Mouse (Mus musculus): ENCODE data around the gene Gm20388. TPM values are rescaled to one million over a fixed set of nuclear protein-coding genes. Genes with fewer than 3 reads are reported as not detected.

Gene Gm20388
- polyA plus RNA-seq, 1 experiment from 2014 or later, result 5.3 TPM

- Histone ChIP-seq H3K27ac (ENCODE audit: low read depth, low read length) (peak overlapping the region; percentile 92; the same call in 1 of the 2 replicates), H3K4me1 (replicated peaks; ENCODE audit: control insufficient read depth, insufficient read depth, low read length) (peaks cover 17% of the 10 kb centered on the region), H3K9me3 (ENCODE audit: control insufficient read depth, low read length) (no peaks in the 10 kb centered on the region), H3K4me3 (ENCODE audit: low read depth, low read length) (peak overlapping the region; percentile 95), H3K36me3 (ENCODE audit: control insufficient read depth, insufficient read depth, low read length) (peaks cover 5% of the 10 kb centered on the region; the same call in 1 of the 2 replicates), H3K4me2 (peak overlapping the region; percentile 93), H3K27me3 (replicated peaks; ENCODE audit: control insufficient read depth, insufficient read depth, low read length) (no peaks in the 10 kb centered on the region), H3K9ac (ENCODE audit: low read depth, low read length) (peak overlapping the region; percentile 99)
- ATAC-seq (replicated peaks; ENCODE audit: low FRiP score), result no peak
- 85% methylated on average over 4 of the region's 4 CpGs for WGBS
- no peak for DNase-seq (ENCODE audit: low spot score)
Measured at GRCm38 (mm10) chr8:123064072-123064471, 3153.4 kb downstream of the Gm20388 start.

GRCm38 (mm10) chr8:123064809-123065213 lies 3154.2 kb downstream of the Gm20388 start:
- under 1% methylated on average over 14 of the region's 14 CpGs for WGBS
- Histone ChIP-seq H3K9ac (ENCODE audit: low read depth, low read length) (peak overlapping the region; percentile 99), H3K9me3 (ENCODE audit: control insufficient read depth, low read length) (no peaks in the 10 kb centered on the region), H3K4me3 (ENCODE audit: low read depth, low read length) (peak overlapping the region; percentile 95), H3K27ac (ENCODE audit: low read depth, low read length) (peak overlapping the region; percentile 92), H3K36me3 (ENCODE audit: control insufficient read depth, insufficient read depth, low read length) (peaks cover 5% of the 10 kb centered on the region; the same call in 1 of the 2 replicates), H3K4me1 (replicated peaks; ENCODE audit: control insufficient read depth, insufficient read depth, low read length) (peaks cover 17% of the 10 kb centered on the region), H3K27me3 (replicated peaks; ENCODE audit: control insufficient read depth, insufficient read depth, low read length) (no peaks in the 10 kb centered on the region), H3K4me2 (peak overlapping the region; percentile 93)
- peak; percentile 22 for ATAC-seq (replicated peaks; ENCODE audit: low FRiP score)
- DNase-seq (ENCODE audit: low spot score), result no peak

GRCm38 (mm10) chr8:123065214-123066100 lies 3154.8 kb downstream of the Gm20388 start:
- no peaks in the 10 kb centered on the region for H3K9me3 ChIP-seq (ENCODE audit: control insufficient read depth, low read length)
- peak; percentile 94 for DNase-seq (ENCODE audit: low spot score)
- H3K27ac ChIP-seq (ENCODE audit: low read depth, low read length), result peak overlapping the region; percentile 92
- H3K27me3 ChIP-seq (replicated peaks; ENCODE audit: control insufficient read depth, insufficient read depth, low read length), result no peaks in the 10 kb centered on the region
- peak overlapping the region; percentile 95 for H3K4me3 ChIP-seq (ENCODE audit: low read depth, low read length)
- H3K4me1 ChIP-seq (replicated peaks; ENCODE audit: control insufficient read depth, insufficient read depth, low read length), result peaks cover 17% of the 10 kb centered on the region
- peak overlapping the region; percentile 93 for H3K4me2 ChIP-seq
- H3K9ac ChIP-seq (ENCODE audit: low read depth, low read length), result peak overlapping the region; percentile 99
- H3K36me3 ChIP-seq (ENCODE audit: control insufficient read depth, insufficient read depth, low read length), result peaks cover 5% of the 10 kb centered on the region; the same call in 1 of the 2 replicates
- peak; percentile 96 for ATAC-seq (replicated peaks; ENCODE audit: low FRiP score)
- under 1% methylated on average over 84 of the region's 84 CpGs for WGBS

GRCm38 (mm10) chr8:123066101-123066683 lies 3155.6 kb downstream of the Gm20388 start:
- no peaks in the 10 kb centered on the region for H3K27me3 ChIP-seq (replicated peaks; ENCODE audit: control insufficient read depth, insufficient read depth, low read length)
- ATAC-seq (replicated peaks; ENCODE audit: low FRiP score), result no peak
- WGBS, result 34% methylated on average over 7 of the region's 7 CpGs
- peak overlapping the region; percentile 93 for H3K4me2 ChIP-seq
- peak overlapping the region; percentile 95 for H3K4me3 ChIP-seq (ENCODE audit: low read depth, low read length)
- H3K36me3 ChIP-seq (ENCODE audit: control insufficient read depth, insufficient read depth, low read length), result peaks cover 5% of the 10 kb centered on the region; the same call in 1 of the 2 replicates
- peak overlapping the region; percentile 92 for H3K27ac ChIP-seq (ENCODE audit: low read depth, low read length)
- DNase-seq (ENCODE audit: low spot score), result no peak
- no peaks in the 10 kb centered on the region for H3K9me3 ChIP-seq (ENCODE audit: control insufficient read depth, low read length)
- H3K9ac ChIP-seq (ENCODE audit: low read depth, low read length), result peak overlapping the region; percentile 99
- H3K4me1 ChIP-seq (replicated peaks; ENCODE audit: control insufficient read depth, insufficient read depth, low read length), result peaks cover 17% of the 10 kb centered on the region

DNA sequence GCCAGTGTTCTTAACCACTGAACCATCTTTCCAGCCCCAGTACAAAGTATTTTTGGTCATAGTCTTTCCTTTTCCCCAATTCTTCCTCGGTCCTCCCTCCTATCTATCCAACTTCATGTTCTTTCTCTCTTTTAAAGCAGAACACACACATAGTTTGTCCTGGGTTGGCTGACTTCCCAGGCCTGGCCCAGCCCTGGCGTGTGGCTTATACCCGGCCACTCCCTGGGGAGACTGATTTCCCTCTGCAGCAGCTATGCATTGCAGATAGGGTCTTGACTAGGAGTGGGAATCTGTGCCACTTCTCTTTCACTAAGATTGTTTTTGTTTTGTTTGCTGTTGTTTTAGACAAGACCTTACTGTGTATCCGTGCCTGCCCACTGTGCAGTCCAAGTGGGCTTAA lies 3160.5 kb downstream of the Gm20388 start:
- WGBS, result 86% methylated on average over 4 of the region's 4 CpGs
- no peak overlapping the region for H3K27ac ChIP-seq (ENCODE audit: low read depth, low read length)
- H3K36me3 ChIP-seq (ENCODE audit: control insufficient read depth, insufficient read depth, low read length), result peaks cover 18% of the 10 kb centered on the region

DNA sequence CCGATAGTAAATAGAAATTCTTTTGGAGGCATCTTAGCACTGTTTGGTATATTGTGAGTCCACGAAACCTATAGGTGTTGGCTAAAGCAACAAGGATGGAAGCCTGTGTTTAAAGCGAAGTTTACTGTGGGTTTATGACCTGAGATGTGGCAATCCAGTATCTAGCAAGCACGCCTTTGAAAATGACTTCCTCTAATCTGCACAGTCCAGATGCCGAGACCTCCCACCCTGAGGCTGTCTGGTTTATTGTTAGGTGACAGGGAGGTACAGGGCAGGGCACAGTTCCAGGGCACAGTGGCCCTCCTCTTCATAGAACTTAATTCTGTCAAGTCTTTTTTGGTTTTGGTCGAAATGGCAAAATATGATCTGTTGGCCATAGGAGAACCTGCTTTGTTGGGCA lies 3166.6 kb downstream of the Gm20388 start:
- Histone ChIP-seq H3K9ac (ENCODE audit: low read depth, low read length) (no peak overlapping the region), H3K4me2 (no peak overlapping the region), H3K27me3 (replicated peaks; ENCODE audit: control insufficient read depth, insufficient read depth, low read length) (no peaks in the 10 kb centered on the region), H3K4me3 (ENCODE audit: low read depth, low read length) (no peak overlapping the region), H3K4me1 (replicated peaks; ENCODE audit: control insufficient read depth, insufficient read depth, low read length) (peaks cover 6% of the 10 kb centered on the region; the same call in 1 of the 2 replicates), H3K36me3 (ENCODE audit: control insufficient read depth, insufficient read depth, low read length) (peaks cover 33% of the 10 kb centered on the region), H3K27ac (ENCODE audit: low read depth, low read length) (no peak overlapping the region), H3K9me3 (ENCODE audit: control insufficient read depth, low read length) (no peaks in the 10 kb centered on the region)
- WGBS, result 76% methylated on average over 6 of the region's 6 CpGs
- ATAC-seq (replicated peaks; ENCODE audit: low FRiP score) (peak; percentile 84), DNase-seq (ENCODE audit: low spot score) (no peak)

More for the DNA sequence above, 3160.5 kb downstream of the Gm20388 start:
- Histone ChIP-seq H3K4me3 (ENCODE audit: low read depth, low read length) (no peak overlapping the region), H3K9me3 (ENCODE audit: control insufficient read depth, low read length) (no peaks in the 10 kb centered on the region), H3K27me3 (replicated peaks; ENCODE audit: control insufficient read depth, insufficient read depth, low read length) (no peaks in the 10 kb centered on the region), H3K4me1 (replicated peaks; ENCODE audit: control insufficient read depth, insufficient read depth, low read length) (peaks cover 10% of the 10 kb centered on the region), H3K9ac (ENCODE audit: low read depth, low read length) (no peak overlapping the region), H3K4me2 (no peak overlapping the region)
- no peak for DNase-seq (ENCODE audit: low spot score)
- no peak for ATAC-seq (replicated peaks; ENCODE audit: low FRiP score)

GRCm38 (mm10) chr8:123082993-123083392 lies 3172.4 kb downstream of the Gm20388 start:
- Histone ChIP-seq H3K36me3 (ENCODE audit: control insufficient read depth, insufficient read depth, low read length) (peaks cover 36% of the 10 kb centered on the region), H3K4me3 (ENCODE audit: low read depth, low read length) (no peak overlapping the region), H3K4me2 (no peak overlapping the region), H3K4me1 (replicated peaks; ENCODE audit: control insufficient read depth, insufficient read depth, low read length) (no peaks in the 10 kb centered on the region), H3K27ac (ENCODE audit: low read depth, low read length) (no peak overlapping the region), H3K9ac (ENCODE audit: low read depth, low read length) (no peak overlapping the region), H3K9me3 (ENCODE audit: control insufficient read depth, low read length) (no peaks in the 10 kb centered on the region), H3K27me3 (replicated peaks; ENCODE audit: control insufficient read depth, insufficient read depth, low read length) (no peaks in the 10 kb centered on the region)
- DNase-seq (ENCODE audit: low spot score) (no peak), ATAC-seq (replicated peaks; ENCODE audit: low FRiP score) (no peak)
- 81% methylated on average over 6 of the region's 6 CpGs for WGBS

DNA sequence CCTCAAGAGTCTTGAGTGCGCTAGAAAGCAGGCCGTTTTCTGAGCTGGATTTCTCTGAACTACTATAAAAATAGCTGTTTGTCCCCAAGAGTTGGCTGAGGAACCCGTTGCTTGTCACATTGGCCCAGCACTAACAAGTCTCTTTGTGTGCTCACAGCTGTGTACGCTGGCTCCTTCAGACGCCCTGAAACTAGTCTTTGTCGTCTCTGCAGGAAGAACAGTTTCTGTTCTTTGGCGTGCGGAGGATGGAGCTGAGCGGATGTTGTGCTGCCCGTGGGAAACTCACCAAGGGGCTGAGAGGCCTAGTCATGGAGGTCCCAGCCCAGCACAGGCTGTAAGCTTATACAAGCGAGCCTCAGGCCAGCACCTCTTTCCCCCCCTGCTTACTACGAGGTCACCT lies 3173.0 kb downstream of the Gm20388 start:
- Histone ChIP-seq H3K27ac (ENCODE audit: low read depth, low read length) (no peak overlapping the region), H3K27me3 (replicated peaks; ENCODE audit: control insufficient read depth, insufficient read depth, low read length) (no peaks in the 10 kb centered on the region), H3K36me3 (ENCODE audit: control insufficient read depth, insufficient read depth, low read length) (peaks cover 36% of the 10 kb centered on the region), H3K4me2 (no peak overlapping the region), H3K4me1 (replicated peaks; ENCODE audit: control insufficient read depth, insufficient read depth, low read length) (no peaks in the 10 kb centered on the region), H3K4me3 (ENCODE audit: low read depth, low read length) (no peak overlapping the region), H3K9ac (ENCODE audit: low read depth, low read length) (no peak overlapping the region), H3K9me3 (ENCODE audit: control insufficient read depth, low read length) (no peaks in the 10 kb centered on the region)
- ATAC-seq (replicated peaks; ENCODE audit: low FRiP score) (no peak), DNase-seq (ENCODE audit: low spot score) (no peak)
- 90% methylated on average over 12 of the region's 12 CpGs for WGBS
